Mouse (Mus musculus) 3134 (cell line): ENCODE measurements around the gene Lrch3.
"Not testable (repeated sequence)": the region's sequence is repeated elsewhere in the genome, so short reads cannot be mapped to it uniquely, and the experiment has no call there.

ENCODE experiments used
- DNase-seq: peaks from one replicate; pipeline ENCODE4 v3.0.0-alpha.2; 2011; ENCODE audit warnings: low spot score; ENCODE audit not compliant: insufficient read length; ENCODE audit errors: extremely low read depth

Gene Lrch3

DNA sequence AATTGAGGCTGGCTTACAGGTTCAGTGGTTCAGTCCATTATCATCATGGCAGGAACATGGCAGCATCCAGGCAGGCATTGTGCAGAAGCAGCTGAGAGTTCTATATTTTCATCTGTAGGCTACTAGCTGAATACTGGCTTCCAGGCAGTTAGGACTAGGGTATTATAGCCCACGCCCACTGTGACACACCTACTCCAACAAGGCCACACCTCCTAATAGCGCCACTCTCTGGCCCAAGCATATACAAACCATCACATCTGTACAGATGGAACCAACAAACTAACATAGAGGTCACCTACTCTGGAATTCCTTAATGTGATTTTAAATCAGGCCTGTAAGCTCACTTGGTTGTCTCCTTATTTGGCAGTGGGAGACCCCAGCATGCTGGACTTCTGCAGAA is 134.8 kb downstream of the Lrch3 start:
- DNase-seq = no peak

GRCm38 (mm10) chr16:33049809-33050208 is 135.9 kb downstream of the Lrch3 start:
- no peak for DNase-seq

- no peak for DNase-seq
Measured at GRCm38 (mm10) chr16:33053141-33053540, 139.2 kb downstream of the Lrch3 start.

DNA sequence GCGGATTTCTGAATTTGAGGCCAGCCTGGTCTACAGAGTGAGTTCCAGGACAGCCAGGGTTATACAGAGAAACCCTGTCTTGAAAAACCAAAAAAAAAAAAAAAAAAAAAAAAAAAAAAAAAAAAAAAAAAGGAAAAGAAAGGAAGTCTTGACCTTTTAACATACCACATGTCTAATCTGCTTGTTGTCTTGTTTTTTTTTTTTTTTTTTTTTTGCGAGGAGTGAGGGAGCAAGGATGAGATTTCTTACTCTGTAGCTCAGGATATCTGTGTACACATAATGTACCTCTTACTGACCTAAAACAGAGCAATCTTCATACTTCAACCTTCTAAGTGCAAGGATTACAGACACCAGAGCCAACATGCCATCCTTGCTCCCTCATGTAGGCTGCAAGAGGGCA is 141.0 kb downstream of the Lrch3 start:
- DNase-seq = not testable (repeated sequence)

DNA sequence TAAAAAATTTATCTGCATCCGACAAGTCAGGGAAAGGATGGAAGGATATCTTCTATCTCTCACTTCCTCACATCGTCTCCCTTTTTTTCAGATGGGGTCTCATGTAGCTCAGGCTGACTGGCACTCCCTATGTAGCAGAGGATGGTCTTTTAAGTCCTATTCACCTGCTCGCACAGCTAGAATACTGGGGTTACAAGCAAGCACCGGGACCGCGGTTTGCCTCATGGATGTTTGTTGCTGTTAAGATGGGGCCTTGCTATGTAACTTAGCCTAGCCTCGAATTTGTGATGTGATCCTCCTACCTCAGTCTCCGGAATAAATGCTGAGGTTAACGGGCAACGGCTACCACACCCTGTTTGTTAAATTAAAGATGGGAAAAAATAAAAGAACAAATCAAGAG is 141.8 kb downstream of the Lrch3 start:
- DNase-seq = no peak

DNA sequence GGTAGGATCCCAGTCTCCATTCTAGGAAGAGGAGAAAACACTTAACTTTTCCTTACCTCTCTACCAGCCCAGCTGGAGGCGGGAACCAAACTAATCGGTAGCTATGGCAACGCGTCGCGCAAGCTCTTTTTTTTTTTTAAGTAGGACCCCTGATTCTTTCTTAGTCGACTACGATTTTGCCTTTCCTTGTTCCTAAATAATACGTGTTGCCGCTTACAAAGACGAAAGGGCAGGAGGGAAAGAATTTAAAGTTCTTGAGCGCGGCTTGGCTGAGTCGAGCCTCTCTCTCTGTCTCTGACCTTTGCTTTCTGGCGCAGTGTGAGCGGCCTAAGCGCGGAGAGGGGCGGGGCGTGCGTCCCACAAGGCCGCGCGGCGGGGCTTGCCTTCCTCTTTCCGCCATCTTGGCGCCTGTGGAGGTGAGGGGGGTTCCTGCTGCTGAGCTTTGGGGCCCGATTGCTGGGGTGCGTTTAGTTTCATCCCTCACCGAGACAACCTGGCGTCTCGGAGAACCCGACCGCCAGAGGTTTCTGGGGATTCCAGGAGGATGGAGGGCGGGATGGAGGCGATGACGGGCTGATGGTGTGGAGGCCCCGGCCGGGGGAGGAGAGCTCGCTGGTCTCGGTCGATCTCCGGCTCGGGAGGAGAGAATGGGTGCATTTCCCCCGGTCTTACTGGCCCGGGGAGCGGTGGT is 142.3 kb downstream of the Lrch3 start, which contains the start of the genes Iqcg and Rpl35a:
TSS of gene Iqcg (minus strand) at position 124 of the 691 bp plus-strand sequence.
TSS of gene Rpl35a (plus strand) at position 359 of the 691 bp plus-strand sequence.
- DNase-seq = peak; percentile 92

DNA sequence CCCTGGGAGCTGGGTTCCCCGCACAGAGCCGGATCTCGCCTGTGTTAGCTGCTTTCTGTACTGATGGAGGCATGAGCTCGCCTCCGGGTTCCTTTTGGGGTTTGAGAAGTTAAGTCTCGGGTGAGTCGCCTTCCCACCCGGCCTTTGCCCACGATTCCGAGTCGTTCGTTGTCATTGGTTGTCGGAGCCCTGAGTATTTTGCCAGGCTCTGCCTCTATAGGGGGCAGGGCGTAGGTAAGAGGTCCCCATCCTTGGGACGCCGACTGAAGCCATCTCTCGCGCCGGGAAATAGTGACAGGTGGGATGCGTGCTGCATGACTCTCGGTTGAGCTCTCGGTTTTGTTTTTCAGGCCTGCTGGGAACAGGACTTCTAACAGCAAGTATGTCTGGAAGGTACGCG is 142.9 kb downstream of the Lrch3 start:
- DNase-seq = no peak

- DNase-seq = peak; percentile 47
Measured at GRCm38 (mm10) chr16:33058033-33058432, 144.1 kb downstream of the Lrch3 start.

DNA sequence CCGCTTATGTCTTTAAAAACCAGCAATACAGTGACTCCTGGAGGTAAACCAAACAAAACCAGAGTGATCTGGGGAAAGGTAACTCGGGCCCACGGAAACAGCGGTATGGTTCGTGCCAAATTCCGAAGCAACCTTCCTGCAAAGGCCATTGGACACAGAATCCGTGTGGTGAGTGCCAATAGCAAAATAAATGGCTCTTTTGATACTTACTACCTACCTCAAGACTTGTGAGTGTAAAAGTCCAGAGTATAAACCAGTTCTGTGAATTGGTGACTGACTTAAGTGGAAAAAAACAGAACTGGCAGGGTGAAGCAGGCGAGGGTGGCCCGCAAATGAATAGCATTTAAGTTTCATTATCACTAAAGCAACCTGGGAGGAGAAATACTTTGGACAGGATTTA is 144.8 kb downstream of the Lrch3 start:
- DNase-seq = not testable (repeated sequence)

GRCm38 (mm10) chr16:33059471-33059870 is 145.6 kb downstream of the Lrch3 start:
- no peak for DNase-seq

- DNase-seq = no peak
Measured at GRCm38 (mm10) chr16:33060926-33061325, 147.0 kb downstream of the Lrch3 start.

- peak; percentile 54 for DNase-seq
Measured at GRCm38 (mm10) chr16:33061400-33061799, 147.5 kb downstream of the Lrch3 start.

- peak; percentile 99 for DNase-seq
Measured at GRCm38 (mm10) chr16:33062024-33062681, 148.3 kb downstream of the Lrch3 start, which contains the start of gene Lmln. Gene Lmln (plus strand): TSS chr16:33062521.

- peak; percentile 95 for DNase-seq
Measured at GRCm38 (mm10) chr16:33062682-33063131, 148.8 kb downstream of the Lrch3 start.

GRCm38 (mm10) chr16:33063267-33063666 is 149.4 kb downstream of the Lrch3 start:
- DNase-seq = no peak

DNA sequence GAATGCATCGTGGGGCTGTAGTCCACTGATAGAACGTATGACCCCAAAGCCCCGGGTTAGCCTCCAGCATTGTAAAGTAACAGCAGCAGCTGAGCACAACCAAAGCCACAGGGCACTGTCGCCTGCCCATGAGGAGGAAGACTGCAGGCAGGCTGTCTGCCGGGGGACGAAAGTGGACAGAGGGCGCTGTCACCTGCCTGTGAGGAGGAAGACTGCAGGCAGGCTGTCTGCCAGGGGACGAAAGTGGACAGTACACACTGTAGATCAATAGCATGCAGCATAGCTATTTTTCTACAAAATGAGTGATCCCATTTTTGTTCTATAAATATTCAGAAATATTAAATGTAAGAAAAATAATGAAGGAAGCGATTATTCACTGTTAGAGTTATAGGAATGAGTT is 150.7 kb downstream of the Lrch3 start:
- no peak for DNase-seq
